Mouse (Mus musculus) cortical plate, adult 2 months (tissue): ENCODE data around the gene Prdm10.

ENCODE experiments used
- CTCF ChIP-seq: fragments of 200-500 bp; IDR thresholded peaks from 2 replicates; pipeline ENCODE4 v1.5.1; 2011; ENCODE audit warnings: mild to moderate bottlenecking, control low read depth, low read length; ENCODE audit not compliant: insufficient read depth; ENCODE audit errors: extremely low read depth
- POLR2A ChIP-seq: fragments of 200-500 bp; IDR thresholded peaks from 2 replicates; pipeline ENCODE4 v1.6.1; 2011; ENCODE audit warnings: mild to moderate bottlenecking, low read length, control low read depth; ENCODE audit not compliant: insufficient read depth; ENCODE audit errors: extremely low read depth

DNA sequence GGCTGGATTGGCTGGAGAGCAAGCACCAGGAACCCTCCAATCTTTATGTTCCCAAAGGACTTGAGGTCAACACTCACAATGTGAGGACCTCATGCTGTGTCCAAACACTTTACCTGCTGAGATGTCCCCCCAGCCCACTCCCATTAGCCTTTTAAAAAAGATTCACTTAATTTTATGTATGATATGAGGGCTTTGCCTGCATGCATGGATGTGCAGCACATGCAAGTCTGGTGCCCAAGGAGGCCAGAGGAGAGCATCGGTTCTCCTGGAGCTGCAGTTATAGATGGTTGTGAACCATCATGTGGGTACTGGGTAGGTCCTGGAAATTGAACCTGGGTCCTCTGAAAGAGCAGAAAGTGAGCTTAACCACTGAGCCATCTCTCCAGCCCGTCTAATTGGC is 40.8 kb upstream of the Prdm10 start:
- TF ChIP-seq CTCF (no peak), POLR2A (no peak)
